Mouse (Mus musculus) embryo, embryonic 10.5 days (tissue): ENCODE results near the gene Rhod.
"Not testable (repeated sequence)": the region's sequence is repeated elsewhere in the genome, so short reads cannot be mapped to it uniquely, and the experiment has no call there.

Source experiments
- DNase-seq: peaks from one replicate; pipeline ENCODE4 v3.0.0-alpha.2; 2015; ENCODE audit warnings: low spot score

The Rhod gene

DNA sequence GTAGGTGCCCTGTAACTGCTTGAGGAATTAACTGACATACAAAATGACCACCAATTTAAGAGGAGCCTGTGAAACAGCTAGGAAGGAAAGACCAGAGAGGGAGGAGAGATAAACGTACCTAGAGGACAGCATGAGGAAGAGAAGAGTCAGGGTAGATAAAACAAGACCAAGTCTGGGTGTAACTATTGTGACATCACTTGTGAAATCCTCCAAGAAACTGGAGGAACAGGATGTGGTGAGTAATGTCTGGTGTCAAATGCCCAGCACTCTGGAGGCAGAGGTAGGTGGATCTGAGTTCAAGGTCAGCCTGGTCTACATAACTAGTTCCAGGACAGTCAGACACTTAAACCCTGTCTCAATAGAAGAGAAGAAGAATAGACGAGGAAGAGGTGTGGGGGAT, 30.2 kb downstream of the Rhod start:
- DNase-seq = no peak

DNA sequence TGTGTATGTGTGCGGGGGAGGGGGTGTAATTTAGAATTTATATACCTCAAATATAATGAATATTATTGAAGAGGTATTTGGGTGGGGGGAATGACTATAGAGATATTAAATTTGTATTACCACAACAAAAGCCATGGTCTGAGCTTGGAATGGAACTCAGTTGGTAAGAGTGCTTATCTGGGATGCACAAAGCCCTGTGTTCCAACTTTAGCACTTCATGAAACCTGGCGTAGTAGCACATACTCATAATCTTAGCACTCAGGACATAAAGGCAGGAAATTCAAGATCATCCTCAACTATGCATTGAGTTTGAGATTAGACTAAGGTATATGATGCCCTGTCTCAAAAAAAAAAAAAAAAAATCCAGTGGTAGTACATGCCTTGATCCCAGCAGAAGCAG, 34.4 kb downstream of the Rhod start:
- DNase-seq = no peak

DNA sequence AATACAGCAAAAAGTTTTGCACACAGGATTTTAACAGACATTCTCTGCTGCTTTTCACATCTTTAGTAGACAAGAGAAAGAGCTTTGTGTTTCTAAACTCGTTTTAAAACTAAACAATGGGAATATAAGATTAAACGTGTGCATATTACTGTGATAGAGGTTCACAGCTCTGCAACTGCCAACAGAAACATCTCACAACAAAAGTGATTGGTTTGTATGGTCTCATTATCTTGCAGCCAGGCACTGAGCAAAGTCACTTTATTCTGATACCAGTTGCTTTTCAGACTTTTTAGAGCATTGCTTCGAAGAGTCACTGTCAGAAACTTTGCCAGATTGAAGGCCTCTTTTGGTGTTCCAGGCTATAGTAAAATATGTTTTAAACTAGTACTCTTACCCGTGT, 40.3 kb downstream of the Rhod start:
- no peak for DNase-seq

DNA sequence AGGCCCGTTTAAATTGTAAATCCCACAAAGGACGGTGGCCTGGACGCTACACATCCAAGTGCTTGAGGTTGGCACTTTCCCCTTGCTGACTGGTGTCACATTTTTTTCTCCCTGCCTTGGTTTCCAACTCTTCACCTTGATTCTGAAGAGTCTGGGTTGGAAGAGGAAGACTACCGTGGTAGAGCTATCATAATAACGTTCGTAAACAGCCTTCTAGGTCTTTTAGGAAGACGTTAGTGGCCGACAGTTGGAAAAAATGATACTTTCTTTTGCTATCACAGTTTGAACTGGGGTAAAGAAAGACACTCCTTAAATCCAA, 40.6 kb downstream of the Rhod start:
- no peak for DNase-seq

DNA sequence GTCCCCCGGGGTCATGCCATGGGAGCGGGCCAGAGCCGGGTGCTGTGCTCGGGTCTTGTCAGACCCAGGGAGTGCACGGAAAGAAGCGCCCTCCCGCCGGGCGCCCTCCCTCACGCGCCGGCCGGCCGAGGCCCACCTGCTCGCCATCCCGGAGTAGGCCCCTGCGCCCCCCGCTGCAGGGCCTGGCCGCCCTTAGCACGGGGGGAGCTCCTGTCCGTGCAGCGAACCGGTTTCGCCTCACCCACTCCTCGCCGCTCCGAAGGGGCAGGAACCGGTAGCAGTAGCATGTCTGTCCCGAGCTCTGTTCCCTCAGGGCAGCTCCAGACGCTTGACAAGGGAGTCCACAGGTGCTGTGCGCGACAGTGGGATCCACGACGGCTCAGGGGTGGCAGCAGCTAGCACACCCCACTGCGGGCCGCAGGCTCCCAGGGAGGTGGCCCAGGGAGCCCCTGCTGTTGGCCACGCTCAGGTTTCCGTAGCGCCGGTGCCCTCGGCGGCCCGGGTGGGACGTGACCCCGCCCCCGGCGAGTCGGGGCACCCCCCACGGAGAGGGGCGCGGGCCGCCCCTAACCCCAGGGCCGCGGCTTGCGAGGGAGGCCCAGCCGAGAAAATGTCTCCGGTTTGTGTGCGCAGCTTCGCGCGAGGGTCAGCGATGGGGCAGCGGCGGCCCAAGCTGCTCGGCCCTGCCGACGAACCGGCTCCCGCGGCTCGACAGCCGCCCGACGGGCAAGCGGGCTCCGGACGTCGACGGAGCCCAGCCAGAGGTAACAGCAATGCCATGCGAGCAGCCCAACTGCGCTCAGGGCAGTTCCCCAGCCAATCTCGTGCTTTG, 41.2 kb downstream of the Rhod start, which contains the start of gene Kdm2a:
Gene Kdm2a, minus strand, starts transcription at position 488 of the 832 bp plus-strand sequence.
- peak; percentile 66 for DNase-seq

DNA sequence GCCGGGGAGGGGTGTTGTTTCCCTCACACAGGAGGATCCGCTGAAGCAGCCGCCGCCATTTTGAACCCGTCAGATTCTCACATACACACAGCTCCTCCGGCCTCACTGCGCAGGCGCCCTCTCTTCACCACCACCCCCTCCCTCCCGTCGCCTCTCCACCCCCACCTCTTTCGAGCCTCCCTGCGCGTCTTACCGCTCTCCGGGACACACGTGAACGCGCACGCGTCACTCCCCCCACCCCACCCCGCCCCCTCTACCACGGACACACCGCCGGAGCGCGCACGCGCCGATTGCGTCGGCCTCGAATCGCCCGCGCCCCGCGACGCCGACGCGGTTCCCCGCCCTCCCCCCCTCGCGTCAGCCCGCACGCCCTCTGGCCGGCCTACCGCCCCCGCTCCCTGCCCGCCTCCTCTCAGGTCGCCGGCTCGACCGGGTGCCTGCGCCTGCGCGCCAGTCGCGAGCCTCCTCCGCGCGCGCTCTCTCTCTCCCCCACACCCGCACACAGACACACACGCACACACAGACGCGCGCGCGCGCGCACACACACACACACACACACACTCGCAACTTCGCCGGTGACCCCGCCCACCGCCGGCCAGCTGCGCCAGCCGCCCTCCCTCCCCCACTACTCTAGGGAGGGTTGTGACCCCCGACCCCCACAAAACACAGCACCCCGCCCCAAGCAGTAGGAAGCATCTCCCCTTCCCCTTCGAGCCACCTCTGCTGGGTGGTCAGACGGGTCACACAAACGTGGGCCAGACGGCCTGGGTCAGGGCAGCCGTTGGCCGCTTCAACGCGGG, 42.0 kb downstream of the Rhod start:
- DNase-seq = peak; percentile 98

DNA sequence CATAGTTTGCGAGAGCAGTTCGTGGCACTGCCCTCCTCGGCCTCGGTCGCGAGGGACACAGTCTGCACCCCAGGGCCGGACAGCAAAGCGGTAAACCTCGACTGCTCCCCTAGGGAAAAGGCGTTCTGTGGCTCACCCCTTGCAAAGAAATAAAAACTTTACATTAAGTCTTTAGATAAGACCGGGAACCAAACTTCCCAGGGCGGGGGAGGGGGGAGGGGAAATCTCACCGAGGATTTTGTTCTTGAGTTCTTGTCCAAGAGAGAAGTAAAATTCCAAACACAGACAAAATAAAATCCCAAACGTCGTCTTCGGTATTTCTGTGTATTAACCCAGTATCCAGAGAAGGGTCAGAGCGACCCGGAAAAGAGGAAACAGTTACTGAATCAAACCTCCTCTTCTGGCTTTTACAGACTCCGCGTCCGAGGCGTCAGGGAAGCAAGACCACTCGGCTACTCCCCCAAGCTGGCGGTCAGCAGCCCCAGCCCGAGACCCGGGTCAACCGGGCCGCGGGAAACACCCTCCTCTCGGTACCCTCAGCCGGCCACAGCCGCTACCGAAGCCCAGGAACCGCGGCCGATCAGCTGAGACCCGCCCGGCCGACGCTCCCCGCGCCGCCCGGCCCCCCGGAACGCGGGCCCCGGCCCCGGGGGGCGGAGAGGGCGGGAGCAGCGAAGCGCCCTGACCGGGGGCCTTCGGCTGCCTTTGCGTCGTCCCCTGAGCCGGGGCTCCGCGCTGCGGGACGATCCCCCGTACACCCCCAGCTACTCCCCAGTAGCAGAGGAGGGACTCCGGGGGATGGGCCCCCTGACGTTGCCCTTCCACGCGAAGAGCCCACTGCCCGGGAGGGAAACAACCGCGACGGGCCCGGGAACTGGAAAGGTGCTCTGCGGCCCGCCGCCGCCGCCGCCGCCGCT, 42.9 kb downstream of the Rhod start:
- peak; percentile 53 for DNase-seq

DNA sequence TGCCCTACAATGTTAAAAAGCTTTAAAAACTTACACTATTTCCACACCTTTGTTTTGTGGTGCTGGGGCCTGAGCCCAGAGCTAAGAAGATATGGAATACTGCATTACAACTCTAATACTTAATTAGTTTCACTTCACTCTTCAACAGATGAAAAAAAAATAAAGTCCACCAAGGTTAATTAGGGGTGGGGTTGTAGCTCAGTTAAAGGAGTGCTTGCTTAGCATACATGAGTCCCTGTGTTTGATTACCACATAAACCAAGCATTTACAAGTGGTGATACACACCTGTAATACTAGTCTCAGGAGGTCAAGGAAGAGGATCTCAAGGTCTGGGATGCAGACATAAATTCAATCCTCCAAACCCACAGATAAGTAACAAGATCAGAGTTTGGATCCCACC, 52.0 kb downstream of the Rhod start:
- no peak for DNase-seq

DNA sequence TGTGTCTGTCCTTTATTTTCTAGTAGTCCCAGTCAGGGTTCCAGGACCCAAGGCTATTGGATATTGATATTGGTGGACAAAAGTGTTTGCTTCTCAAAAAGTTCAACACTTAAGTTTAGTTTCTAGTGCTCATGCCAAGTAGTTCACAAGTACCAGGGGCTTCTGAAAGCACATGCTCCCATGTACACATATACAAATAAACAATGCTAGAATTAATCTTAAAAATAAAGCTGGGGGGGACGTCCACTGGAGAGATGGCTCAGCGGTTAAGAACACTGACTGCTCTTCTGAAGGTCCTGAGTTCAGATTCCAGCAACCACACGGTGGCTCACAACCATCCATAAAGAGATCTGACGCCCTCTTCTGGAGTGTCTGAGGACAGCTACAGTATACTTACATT, 54.2 kb downstream of the Rhod start:
- no peak for DNase-seq

DNA sequence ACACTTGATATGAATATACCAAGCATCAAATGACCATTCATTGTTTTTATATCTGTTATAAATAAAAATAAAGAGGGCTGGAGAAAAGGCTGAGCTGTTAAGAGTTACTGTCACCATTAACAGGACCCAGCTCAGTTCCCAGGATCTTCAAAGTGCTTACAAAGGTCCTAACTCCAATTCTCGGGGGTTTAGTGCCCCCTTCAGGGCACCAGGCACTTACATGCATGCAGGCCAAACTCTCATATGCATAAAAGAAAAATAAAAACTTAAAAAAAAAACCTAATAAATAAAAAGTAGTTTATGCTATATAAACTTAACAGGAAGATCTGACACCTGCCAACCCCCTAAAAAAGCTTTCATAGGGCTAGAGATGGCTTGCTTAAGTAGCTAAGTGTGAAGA, 54.9 kb downstream of the Rhod start:
- DNase-seq = no peak

DNA sequence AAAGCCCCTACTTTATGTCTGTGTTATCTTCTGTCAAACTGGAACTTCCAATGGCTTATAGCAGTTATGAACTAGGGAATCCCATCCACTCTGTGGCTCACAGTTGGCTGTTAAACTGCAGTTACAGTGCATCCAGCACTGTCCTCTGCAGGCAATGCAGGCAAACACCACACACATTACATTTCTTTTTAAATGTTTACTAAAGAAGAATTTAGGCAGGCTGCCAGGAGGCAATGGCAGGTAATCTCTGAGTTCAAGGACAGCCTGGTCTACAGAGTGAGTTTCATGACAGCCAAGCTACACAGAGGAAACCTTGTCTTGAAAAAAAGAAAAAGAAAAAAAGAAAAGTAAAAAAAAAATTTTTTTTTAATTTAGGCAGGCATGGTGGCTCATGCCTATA, 55.9 kb downstream of the Rhod start:
- DNase-seq = no peak

DNA sequence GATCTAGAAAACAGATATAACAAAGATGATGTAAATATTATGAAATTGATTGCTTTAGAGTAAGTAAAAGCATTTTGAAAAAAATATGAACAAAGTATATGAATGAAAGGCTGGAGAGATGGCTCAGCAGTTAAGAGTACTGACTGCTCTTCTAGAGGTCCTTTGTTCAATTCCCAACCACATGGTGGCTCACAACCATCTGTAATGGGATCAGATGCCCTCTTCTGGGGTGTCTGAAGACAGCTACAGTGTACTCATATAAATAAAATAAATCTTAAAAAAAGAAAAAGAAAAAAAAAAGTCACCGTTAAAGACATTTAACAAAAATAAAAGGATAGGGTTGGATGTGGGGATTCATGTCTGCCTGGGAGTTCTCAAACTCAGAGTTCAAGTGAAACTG, 56.9 kb downstream of the Rhod start:
- DNase-seq = not testable (repeated sequence)
